Mouse (Mus musculus) limb, embryonic 15.5 days (tissue): ENCODE results near the gene Srrd. TPM values are rescaled to one million over a fixed set of nuclear protein-coding genes. Genes with fewer than 3 reads are reported as not detected.
"Not testable (repeated sequence)": the region's sequence is repeated elsewhere in the genome, so short reads cannot be mapped to it uniquely, and the experiment has no call there.

Experiments used
- ATAC-seq: fragments of 200-750 bp; cut with Nextera tagmentation; 2 replicates; pipeline ENCODE4 v1.8.0; 2017; ENCODE audit warnings: low read depth, moderate TSS enrichment; ENCODE audit not compliant: insufficient number of reproducible peaks, low FRiP score, low TSS enrichment
- H3K27ac ChIP-seq: fragments of 300-500 bp; sonication (generic); 2 replicates; pipeline ENCODE4 v1.5.1; 2015; ENCODE audit warnings: moderate library complexity, mild to moderate bottlenecking, inconsistent platforms
- H3K27me3 ChIP-seq: fragments of 300-500 bp; sonication (generic); 2 replicates; pipeline ENCODE4 v1.6.1; 2015; ENCODE audit warnings: inconsistent platforms
- H3K36me3 ChIP-seq: fragments of 300-500 bp; sonication (generic); 2 replicates; pipeline ENCODE4 v1.6.1; 2015; ENCODE audit warnings: inconsistent platforms
- H3K4me1 ChIP-seq: fragments of 300-500 bp; sonication (generic); 2 replicates; pipeline ENCODE4 v1.6.1; 2015; ENCODE audit warnings: inconsistent platforms
- H3K4me2 ChIP-seq: fragments of 300-500 bp; sonication (generic); 2 replicates; pipeline ENCODE4 v1.6.1; 2015; ENCODE audit warnings: mild to moderate bottlenecking, inconsistent platforms
- H3K4me3 ChIP-seq: fragments of 300-500 bp; sonication (generic); 2 replicates; pipeline ENCODE4 v1.5.1; 2015; ENCODE audit warnings: mild to moderate bottlenecking, inconsistent platforms
- H3K9ac ChIP-seq: fragments of 300-500 bp; sonication (generic); 2 replicates; pipeline ENCODE4 v1.6.1; 2015; ENCODE audit warnings: inconsistent platforms
- H3K9me3 ChIP-seq: fragments of 300-500 bp; sonication (generic); 2 replicates; pipeline ENCODE4 v1.6.1; 2016; ENCODE audit warnings: inconsistent platforms
- WGBS: fragments of 180-500 bp; shearing (Covaris S2); methylation state at CpG from one replicate; pipeline ENCODE4 v1.1.7; 2015; 5-methylcytosine and 5-hydroxymethylcytosine counted together
- polyA plus RNA-seq: library from polyadenylated mRNA; unstranded; fragments of >200 nt; fragmentation: Nextera tagmentation; extraction: Ambion mirVana; gene quantifications from 2 replicates; pipeline ENCODE4 v1.2.1, GENCODE M21; 2015

The Srrd gene
- polyA plus RNA-seq, 1 experiment from 2014 or later: 37.8 TPM

DNA sequence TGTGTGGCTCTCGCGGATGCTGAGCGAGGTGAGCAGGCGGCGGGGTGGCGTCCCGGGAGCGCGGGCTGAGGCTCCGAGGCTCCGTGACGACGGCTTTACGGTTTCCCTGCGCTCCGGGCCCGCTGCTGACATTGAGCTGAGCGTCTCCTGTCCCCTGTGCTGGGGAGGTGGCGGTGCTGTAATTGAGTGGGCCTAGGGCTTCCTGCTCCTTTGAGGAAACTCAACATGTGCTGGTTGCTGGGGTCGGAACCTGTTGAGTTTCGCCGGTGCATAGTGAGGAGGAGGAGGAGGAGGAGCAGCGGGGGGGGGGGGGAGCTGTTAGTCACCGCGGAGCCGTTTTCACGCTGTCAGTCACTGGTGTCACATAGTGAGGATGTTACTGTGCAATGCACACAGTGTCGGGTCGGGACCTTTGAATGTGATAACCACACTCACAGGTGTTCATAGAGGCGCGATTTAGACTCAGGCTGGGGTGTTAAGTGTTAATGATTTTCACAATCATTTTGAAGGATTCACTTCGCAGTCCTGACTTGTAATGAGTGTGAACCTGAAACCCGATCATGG is 16.3 kb downstream of the Srrd start:
- WGBS: under 1% methylated on average over 33 of the region's 33 CpGs
- H3K4me3 ChIP-seq: peak overlapping the region; percentile 100
- no peaks in the 10 kb centered on the region for H3K27me3 ChIP-seq
- no peak for ATAC-seq
- peak overlapping the region; percentile 88 for H3K9ac ChIP-seq
- H3K36me3 ChIP-seq: peaks cover 39% of the 10 kb centered on the region
- peak overlapping the region; percentile 78 for H3K27ac ChIP-seq
- H3K4me1 ChIP-seq: peaks cover 22% of the 10 kb centered on the region
- no peaks in the 10 kb centered on the region for H3K9me3 ChIP-seq
- H3K4me2 ChIP-seq: peak overlapping the region; percentile 70

DNA sequence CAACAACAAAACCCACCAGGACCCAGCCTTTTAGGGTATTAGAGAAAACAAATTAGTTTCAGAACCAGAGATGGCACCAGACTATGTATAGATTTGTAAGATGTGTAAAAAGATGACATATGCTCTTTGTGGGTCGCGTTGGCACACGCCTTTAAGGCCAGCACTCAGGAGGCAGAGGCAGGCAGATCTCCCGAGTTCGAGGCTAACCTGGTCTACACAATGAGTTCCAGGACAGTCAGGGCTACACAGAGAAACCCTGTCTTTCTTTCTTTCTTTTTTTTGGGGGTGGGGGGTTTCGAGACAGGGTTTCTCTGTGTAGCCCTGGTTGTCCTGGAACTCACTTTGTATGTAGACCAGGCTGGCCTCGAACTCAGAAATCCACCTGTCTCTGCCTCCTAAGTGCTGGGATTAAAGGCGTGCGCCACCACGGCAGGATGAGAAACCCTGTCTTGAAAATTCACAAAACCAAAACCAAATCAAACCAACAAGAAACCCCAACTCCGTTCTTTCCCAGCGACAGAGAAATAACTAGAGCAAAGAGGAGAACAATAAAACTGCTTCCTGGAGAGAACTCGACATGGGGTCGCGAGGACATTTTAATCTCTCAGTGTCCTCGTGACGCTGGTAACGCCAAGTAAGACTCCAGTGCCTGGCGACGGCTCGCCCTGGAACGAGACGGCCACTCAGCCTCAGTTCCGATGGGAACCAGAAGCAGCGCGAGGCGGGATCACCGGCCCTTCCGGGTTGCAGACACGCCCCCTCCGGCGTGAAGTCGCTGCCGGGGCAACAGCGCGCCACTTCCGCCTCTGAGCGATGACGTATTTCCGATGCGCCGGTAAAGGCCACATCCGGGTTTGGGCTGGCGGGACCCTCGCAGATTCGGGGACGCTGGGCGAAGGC is 17.0 kb downstream of the Srrd start, which contains the start of gene Tfip11:
Gene Tfip11 (plus strand): TSS at position 813 of the 900 bp plus-strand sequence.
- Histone ChIP-seq H3K4me1 (peaks cover 22% of the 10 kb centered on the region), H3K9me3 (no peaks in the 10 kb centered on the region), H3K27me3 (no peaks in the 10 kb centered on the region), H3K4me2 (peak within 1 kb of the TSS; percentile 70), H3K9ac (peak within 1 kb of the TSS; percentile 88), H3K4me3 (peak within 1 kb of the TSS; percentile 100), H3K27ac (peak within 1 kb of the TSS; percentile 78), H3K36me3 (peaks cover 32% of the 10 kb centered on the region)
- WGBS: 8% methylated on average over 48 of the region's 48 CpGs
- ATAC-seq: peak; percentile 70

DNA sequence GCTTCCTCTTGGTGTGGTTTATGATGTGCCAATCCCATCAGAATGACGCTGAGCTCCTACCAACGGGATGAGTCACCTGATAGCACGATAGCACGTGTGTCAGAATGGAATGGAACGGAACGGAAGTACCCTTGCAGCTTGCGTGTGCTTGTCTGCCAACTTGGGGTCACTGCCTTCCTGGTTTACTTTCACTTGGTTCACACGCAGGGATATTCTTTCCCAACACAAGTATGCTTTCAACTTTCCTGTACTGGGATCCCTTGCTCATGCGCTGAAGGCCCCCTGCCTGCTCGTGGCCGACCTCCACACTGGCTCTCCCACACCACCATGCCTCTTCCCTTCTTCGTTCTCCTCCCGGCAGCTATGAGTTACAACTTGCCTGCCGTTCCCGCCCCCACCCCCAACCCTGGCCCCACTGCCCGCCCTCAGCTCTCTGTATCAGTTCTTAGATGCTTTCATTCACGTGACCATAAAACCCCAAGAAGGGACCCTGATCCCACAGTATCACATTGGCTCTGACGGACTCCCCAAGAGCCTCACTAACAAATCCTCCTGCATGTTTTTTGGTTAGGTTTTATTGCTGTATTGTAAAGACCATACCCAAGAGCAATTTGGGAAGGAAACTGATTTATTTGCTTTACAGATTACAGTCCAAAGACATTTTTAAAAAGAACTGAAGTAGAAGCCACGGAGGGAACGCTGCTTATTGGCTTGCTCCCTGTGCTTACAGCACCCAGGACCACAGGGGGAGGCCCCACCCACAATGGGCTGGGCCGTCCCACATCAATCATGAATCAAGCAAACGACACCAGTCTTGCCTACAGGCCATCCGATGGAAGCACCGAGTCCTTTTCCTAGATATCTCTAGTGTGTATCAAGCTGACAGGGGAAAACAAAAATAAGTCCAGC is 17.9 kb downstream of the Srrd start:
- H3K4me1 ChIP-seq: peaks cover 22% of the 10 kb centered on the region
- no peaks in the 10 kb centered on the region for H3K9me3 ChIP-seq
- peak overlapping the region; percentile 100 for H3K4me3 ChIP-seq
- 0 out of 2 replicates have a peak, but pooled peaks have one; percentile 45 for ATAC-seq
- peak overlapping the region; percentile 43; the same call in 1 of the 2 replicates for H3K27ac ChIP-seq
- H3K9ac ChIP-seq: no peak overlapping the region
- 21% methylated on average over 24 of the region's 24 CpGs for WGBS
- H3K36me3 ChIP-seq: peaks cover 23% of the 10 kb centered on the region
- peak overlapping the region; percentile 70 for H3K4me2 ChIP-seq
- no peaks in the 10 kb centered on the region for H3K27me3 ChIP-seq

DNA sequence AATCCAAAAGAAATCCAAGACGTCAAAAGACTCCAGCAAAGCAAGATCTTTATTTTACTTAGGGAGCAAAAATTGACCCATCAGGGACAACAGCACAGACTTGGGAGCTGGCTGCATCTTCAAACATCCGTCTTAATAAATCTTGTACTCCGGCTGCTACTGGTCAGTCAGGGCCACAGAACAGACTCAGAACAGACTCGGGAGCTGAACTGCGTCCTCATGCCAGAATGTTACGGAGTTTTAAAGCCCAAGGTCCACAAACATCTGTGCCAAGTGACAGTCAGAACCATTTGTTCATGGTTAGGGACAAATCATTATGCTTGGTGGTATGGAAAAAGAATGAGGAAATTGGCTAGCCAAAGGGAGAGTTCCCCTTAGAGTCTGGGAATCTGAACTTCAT is 19.6 kb downstream of the Srrd start:
- H3K9ac ChIP-seq: no peak overlapping the region
- H3K4me1 ChIP-seq: peaks cover 22% of the 10 kb centered on the region
- H3K27ac ChIP-seq: no peak overlapping the region
- no peak for ATAC-seq
- peaks cover 8% of the 10 kb centered on the region for H3K36me3 ChIP-seq
- H3K4me3 ChIP-seq: no peak overlapping the region
- H3K4me2 ChIP-seq: no peak overlapping the region
- WGBS: 83% methylated on average over 6 of the region's 6 CpGs
- no peaks in the 10 kb centered on the region for H3K27me3 ChIP-seq
- no peaks in the 10 kb centered on the region for H3K9me3 ChIP-seq

DNA sequence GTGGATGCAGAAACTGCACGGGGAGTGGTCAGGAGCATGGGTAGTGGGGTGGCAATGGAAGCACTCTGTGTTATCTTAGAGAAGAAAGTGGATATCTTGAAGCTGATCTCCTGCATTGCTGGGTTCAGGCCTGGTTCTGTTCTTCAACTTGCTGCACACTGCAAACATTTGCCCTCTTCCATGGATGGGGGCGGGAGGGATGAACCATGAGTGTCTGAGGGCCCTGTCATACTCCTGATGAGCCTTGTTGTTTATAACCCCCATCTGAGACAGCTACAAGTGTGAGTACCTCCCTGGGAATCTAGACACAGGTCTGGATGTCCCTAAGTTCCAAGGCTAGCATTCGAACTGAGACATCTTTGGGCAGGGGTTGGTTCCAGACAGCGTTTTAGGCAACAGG is 21.5 kb downstream of the Srrd start:
- peaks cover 6% of the 10 kb centered on the region for H3K36me3 ChIP-seq
- 76% methylated on average over 4 of the region's 4 CpGs for WGBS
- no peak overlapping the region for H3K4me2 ChIP-seq
- ATAC-seq: no peak
- H3K9ac ChIP-seq: no peak overlapping the region
- peaks cover 10% of the 10 kb centered on the region for H3K4me1 ChIP-seq
- H3K27me3 ChIP-seq: no peaks in the 10 kb centered on the region
- H3K9me3 ChIP-seq: no peaks in the 10 kb centered on the region
- H3K4me3 ChIP-seq: no peak overlapping the region
- no peak overlapping the region for H3K27ac ChIP-seq

DNA sequence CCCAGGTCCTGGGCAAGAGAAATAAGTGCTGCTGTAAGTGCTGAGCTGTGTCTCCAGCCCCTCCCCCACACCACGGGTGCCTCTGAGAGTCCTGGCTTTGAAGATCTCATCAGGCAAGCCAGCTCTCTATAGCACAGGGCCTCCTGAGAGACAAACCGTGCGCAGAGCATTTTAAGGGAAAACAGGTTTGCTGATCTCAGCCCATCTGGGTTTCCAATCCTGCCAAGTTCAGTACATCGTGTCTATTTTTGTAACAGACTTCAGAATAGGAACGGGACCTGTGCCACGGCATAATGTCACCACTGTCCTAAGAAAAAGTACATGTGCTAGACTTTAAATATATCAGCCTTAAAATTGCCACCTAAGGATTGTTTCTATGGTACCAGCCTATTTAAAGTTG is 21.9 kb downstream of the Srrd start:
- Histone ChIP-seq H3K36me3 (peaks cover 7% of the 10 kb centered on the region), H3K27ac (no peak overlapping the region), H3K4me1 (peaks cover 10% of the 10 kb centered on the region), H3K27me3 (no peaks in the 10 kb centered on the region), H3K4me2 (no peak overlapping the region), H3K9ac (no peak overlapping the region), H3K4me3 (no peak overlapping the region), H3K9me3 (no peaks in the 10 kb centered on the region)
- no peak for ATAC-seq
- 50% methylated on average over 6 of the region's 6 CpGs for WGBS

DNA sequence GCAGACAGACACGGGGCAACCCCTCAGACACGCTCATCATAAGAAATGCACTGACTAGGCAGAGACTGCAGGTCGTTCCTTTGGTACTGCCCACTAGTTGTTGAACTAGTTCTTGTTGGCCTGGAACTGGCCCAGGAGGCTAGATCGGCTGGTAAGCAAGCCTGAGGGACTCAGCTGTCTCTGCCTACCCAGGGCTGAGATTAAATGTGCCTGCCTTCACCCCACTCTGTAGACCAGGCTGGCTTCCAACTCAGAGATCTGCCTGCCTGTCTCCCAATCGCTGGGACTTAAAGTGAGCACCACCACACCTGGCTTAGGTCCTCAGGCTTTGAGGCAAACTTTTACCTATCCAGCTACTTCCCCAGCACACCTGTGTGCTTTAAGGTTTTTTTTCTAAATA is 22.5 kb downstream of the Srrd start:
- 76% methylated on average over 5 of the region's 5 CpGs for WGBS
- no peak for ATAC-seq
- H3K27ac ChIP-seq: no peak overlapping the region
- H3K36me3 ChIP-seq: peaks cover 11% of the 10 kb centered on the region
- no peaks in the 10 kb centered on the region for H3K9me3 ChIP-seq
- H3K27me3 ChIP-seq: no peaks in the 10 kb centered on the region
- no peak overlapping the region for H3K4me3 ChIP-seq
- no peak overlapping the region for H3K9ac ChIP-seq
- H3K4me1 ChIP-seq: peaks cover 8% of the 10 kb centered on the region
- no peak overlapping the region for H3K4me2 ChIP-seq

DNA sequence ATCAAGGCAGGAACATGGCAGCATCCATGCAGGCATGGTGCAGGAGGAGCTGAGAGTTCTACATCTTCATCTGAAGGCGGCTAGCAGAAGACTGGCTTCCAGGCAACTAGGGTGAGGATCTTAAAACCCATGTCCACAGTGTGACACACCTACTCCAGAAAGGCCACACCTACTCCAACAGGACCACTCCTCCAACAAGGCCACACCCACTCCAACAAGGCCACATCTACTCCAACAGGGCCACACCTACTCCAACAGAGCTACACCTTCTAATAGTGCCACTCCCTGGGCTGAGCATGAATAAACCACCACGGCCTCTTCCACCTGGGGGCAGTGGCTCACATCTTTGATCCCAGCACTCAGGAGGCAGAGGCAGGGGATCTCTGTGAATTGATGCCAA is 23.5 kb downstream of the Srrd start:
- WGBS: 65% methylated on average over 2 of the region's 2 CpGs
- H3K4me2 ChIP-seq, H3K9ac ChIP-seq, H3K4me3 ChIP-seq, H3K4me1 ChIP-seq, H3K9me3 ChIP-seq, H3K27ac ChIP-seq, ATAC-seq, H3K27me3 ChIP-seq: not testable (repeated sequence)
- H3K36me3 ChIP-seq: peaks cover 21% of the 10 kb centered on the region

DNA sequence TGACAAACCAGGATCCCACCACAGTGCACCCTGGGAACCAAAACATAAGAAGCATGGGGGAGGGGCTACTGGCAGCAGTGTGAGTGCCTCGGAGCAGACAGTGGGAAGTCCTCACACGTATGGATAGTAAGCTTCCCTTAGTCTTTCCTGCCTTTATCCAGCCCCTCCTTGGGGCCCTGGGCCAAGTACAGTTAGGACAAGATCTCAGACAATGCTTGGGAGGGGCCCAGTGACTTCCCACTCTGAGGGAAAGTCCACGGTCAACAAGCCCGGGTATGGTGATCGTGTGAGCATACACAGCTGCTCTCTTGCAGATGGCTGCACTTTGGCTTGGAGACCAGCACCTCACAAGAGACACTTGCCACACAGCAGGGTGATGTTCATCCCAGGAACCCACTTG is 25.5 kb downstream of the Srrd start:
- no peak for ATAC-seq
- no peak overlapping the region for H3K27ac ChIP-seq
- H3K4me1 ChIP-seq: no peaks in the 10 kb centered on the region
- no peak overlapping the region for H3K9ac ChIP-seq
- H3K27me3 ChIP-seq: no peaks in the 10 kb centered on the region
- H3K4me2 ChIP-seq: no peak overlapping the region
- WGBS: 52% methylated on average over 5 of the region's 5 CpGs
- no peaks in the 10 kb centered on the region for H3K9me3 ChIP-seq
- peaks cover 40% of the 10 kb centered on the region for H3K36me3 ChIP-seq
- H3K4me3 ChIP-seq: no peak overlapping the region

DNA sequence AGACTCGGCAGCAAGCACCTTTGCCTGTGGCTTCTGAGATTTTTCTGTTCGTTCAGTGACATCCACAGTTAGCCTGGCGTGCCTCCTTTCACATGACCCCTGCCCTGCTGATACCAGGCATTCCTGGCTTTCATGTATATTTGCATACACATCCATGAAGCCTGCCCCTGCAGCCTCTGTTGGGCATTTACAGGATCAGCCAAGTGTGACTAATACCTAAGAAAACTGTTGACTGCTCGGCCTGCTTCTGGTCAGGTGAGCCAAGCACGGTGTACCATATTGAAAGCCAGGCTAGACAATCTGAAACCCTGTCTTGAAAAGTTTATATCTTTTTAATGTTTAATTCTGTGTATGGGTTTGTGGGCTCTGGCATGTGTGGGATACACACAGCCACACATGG is 26.4 kb downstream of the Srrd start:
- ATAC-seq: no peak

DNA sequence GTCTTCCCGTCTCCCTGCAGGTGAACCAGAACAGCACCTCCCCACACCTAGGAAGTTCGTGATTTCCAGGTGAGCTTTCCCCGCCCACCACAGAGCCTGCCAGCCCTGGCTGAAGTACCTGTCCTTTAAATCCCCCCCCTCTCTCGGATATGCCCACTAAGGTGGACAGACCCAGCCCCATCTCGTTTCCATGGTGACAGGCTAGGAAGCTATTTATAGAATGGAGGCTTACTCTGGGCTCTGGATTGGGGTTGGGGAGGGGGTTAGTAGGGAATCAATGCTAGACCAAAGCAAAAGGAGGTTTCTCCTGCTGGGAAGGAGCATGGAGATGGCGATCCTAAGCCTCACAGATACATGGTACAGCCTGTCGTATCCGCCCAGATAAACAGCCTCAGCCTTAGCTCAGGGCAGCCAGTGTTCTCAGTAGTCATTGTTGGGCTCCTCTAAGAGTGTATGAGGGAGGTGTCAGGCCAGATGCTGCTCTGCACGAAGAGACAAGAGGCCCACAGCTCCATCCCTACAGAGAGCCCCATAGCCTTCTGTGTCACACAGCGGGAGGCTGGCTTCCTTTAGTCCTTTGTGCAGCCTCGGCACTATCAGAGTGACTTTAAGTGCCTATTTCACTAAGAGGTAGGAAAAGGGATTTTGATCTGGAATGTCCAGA is 29.5 kb downstream of the Srrd start:
- Histone ChIP-seq H3K27ac (no peak overlapping the region), H3K4me3 (no peak overlapping the region), H3K9me3 (no peaks in the 10 kb centered on the region), H3K9ac (no peak overlapping the region), H3K27me3 (no peaks in the 10 kb centered on the region), H3K4me1 (no peaks in the 10 kb centered on the region), H3K36me3 (peaks cover 76% of the 10 kb centered on the region), H3K4me2 (no peak overlapping the region)
- no peak for ATAC-seq
- WGBS: 88% methylated on average over 11 of the region's 11 CpGs

More for the DNA sequence above, 26.4 kb downstream of the Srrd start:
- no peaks in the 10 kb centered on the region for H3K27me3 ChIP-seq
- H3K4me1 ChIP-seq: no peaks in the 10 kb centered on the region
- peaks cover 46% of the 10 kb centered on the region for H3K36me3 ChIP-seq
- H3K4me3 ChIP-seq: no peak overlapping the region
- H3K27ac ChIP-seq: no peak overlapping the region
- H3K4me2 ChIP-seq: no peak overlapping the region
- WGBS: 87% methylated on average over 5 of the region's 5 CpGs
- no peak overlapping the region for H3K9ac ChIP-seq
- H3K9me3 ChIP-seq: no peaks in the 10 kb centered on the region
